Mouse (Mus musculus) liver, embryonic 12.5 days (tissue): Measurements from ENCODE around the gene 5530401A14Rik. TPM values are rescaled to one million over a fixed set of nuclear protein-coding genes. Genes with fewer than 3 reads are reported as not detected.

ENCODE experiments used
- ATAC-seq: fragments of 200-750 bp; cut with Nextera tagmentation; 2 replicates; pipeline ENCODE4 v1.8.0; 2017; ENCODE audit warnings: moderate number of reproducible peaks, mild to moderate bottlenecking, moderate library complexity
- H3K27ac ChIP-seq: fragments of 300-500 bp; sonication (generic); 2 replicates; pipeline ENCODE4 v1.5.1; 2016; ENCODE audit warnings: mild to moderate bottlenecking
- H3K27me3 ChIP-seq: fragments of 300-500 bp; sonication (generic); replicated peaks from 2 replicates; pipeline ENCODE4 v1.6.1; 2016; ENCODE audit warnings: mild to moderate bottlenecking, moderate library complexity
- H3K36me3 ChIP-seq: fragments of 300-500 bp; sonication (generic); 2 replicates; pipeline ENCODE4 v1.6.1; 2016; ENCODE audit warnings: mild to moderate bottlenecking, moderate library complexity
- H3K4me1 ChIP-seq: fragments of 300-500 bp; sonication (generic); 2 replicates; pipeline ENCODE4 v1.6.1; 2016
- H3K4me2 ChIP-seq: fragments of 300-500 bp; sonication (generic); 2 replicates; pipeline ENCODE4 v1.6.1; 2016; ENCODE audit warnings: mild to moderate bottlenecking, moderate library complexity
- H3K4me3 ChIP-seq: fragments of 300-500 bp; sonication (generic); 2 replicates; pipeline ENCODE4 v1.5.1; 2016; ENCODE audit warnings: mild to moderate bottlenecking, moderate library complexity
- H3K9ac ChIP-seq: fragments of 300-500 bp; sonication (generic); 2 replicates; pipeline ENCODE4 v1.6.1; 2016; ENCODE audit warnings: mild to moderate bottlenecking, moderate library complexity
- H3K9me3 ChIP-seq: fragments of 300-500 bp; sonication (generic); replicated peaks from 2 replicates; pipeline ENCODE4 v1.6.1; 2016; ENCODE audit warnings: mild to moderate bottlenecking, moderate library complexity
- WGBS: fragments of 180-500 bp; shearing (Covaris S2); methylation state at CpG from one replicate; pipeline ENCODE4 v1.1.7; 2016; ENCODE audit not compliant: insufficient replicate concordance; 5-methylcytosine and 5-hydroxymethylcytosine counted together
- polyA plus RNA-seq: library from polyadenylated mRNA; unstranded; fragments of >200 nt; fragmentation: Nextera tagmentation; extraction: Ambion mirVana; gene quantifications from 2 replicates; pipeline ENCODE4 v1.2.1, GENCODE M21; 2016

Gene 5530401A14Rik
- polyA plus RNA-seq, 1 experiment from 2014 or later = not detected

DNA sequence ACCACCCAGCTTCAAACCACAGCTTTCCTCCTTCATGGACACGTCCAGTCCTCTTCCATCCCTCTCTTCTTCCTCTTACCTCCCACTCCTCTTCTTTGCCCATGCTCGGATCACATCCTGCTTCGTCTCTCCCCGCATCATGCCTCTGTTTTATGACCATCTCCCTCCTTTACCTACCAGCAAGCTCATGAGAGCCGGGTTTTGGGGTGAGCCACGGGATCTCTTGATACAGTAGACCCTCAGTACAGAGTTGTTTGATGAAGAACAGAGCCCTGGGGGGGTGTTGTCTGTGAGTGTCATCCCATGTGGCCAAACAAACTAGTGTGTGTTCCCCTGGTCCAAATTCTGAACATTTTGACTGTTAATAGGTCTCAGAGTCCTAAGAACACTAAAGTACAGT, 36.0 kb downstream of the 5530401A14Rik start:
- 67% methylated on average over 6 of the region's 6 CpGs for WGBS
- no peaks in the 10 kb centered on the region for H3K27me3 ChIP-seq
- no peak overlapping the region for H3K9ac ChIP-seq
- no peak overlapping the region for H3K4me3 ChIP-seq
- no peak for ATAC-seq
- H3K4me1 ChIP-seq = no peaks in the 10 kb centered on the region
- no peak overlapping the region for H3K4me2 ChIP-seq
- H3K9me3 ChIP-seq = no peaks in the 10 kb centered on the region
- H3K36me3 ChIP-seq = no peaks in the 10 kb centered on the region
- H3K27ac ChIP-seq = no peak overlapping the region

- Histone ChIP-seq H3K4me2 (no peak overlapping the region), H3K36me3 (no peaks in the 10 kb centered on the region), H3K4me1 (no peaks in the 10 kb centered on the region), H3K9me3 (no peaks in the 10 kb centered on the region), H3K9ac (no peak overlapping the region), H3K27me3 (no peaks in the 10 kb centered on the region), H3K4me3 (no peak overlapping the region), H3K27ac (no peak overlapping the region)
- ATAC-seq = no peak
- WGBS = 13% methylated on average over 8 of the region's 8 CpGs
Observed at GRCm38 (mm10) chr11:81897547-81898354, 37.3 kb downstream of the 5530401A14Rik start.

DNA sequence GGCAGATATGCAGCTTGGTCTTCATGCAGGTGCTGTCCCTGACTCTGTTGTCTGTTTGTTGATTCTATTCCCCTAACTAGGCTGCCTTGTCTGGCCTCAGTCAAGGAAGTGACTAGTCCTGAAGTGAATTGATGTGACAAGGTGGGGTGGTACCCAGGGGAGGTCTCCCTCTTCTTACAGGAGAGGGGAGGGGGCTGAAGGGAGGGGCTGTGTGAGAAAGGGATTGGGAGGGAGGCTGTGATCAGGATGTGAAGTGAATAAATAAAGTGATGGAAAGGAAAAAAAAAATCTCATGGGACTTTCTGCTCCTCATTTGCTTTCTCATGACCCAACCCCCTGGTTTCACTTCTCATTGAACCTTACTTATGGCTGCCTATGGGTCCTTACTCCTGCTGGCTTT, 41.8 kb downstream of the 5530401A14Rik start:
- H3K27ac ChIP-seq = no peak overlapping the region
- H3K9ac ChIP-seq = no peak overlapping the region
- no peak overlapping the region for H3K4me3 ChIP-seq
- ATAC-seq = no peak
- H3K9me3 ChIP-seq = no peaks in the 10 kb centered on the region
- H3K27me3 ChIP-seq = no peaks in the 10 kb centered on the region
- H3K4me2 ChIP-seq = no peak overlapping the region
- H3K36me3 ChIP-seq = no peaks in the 10 kb centered on the region
- H3K4me1 ChIP-seq = no peaks in the 10 kb centered on the region

- ATAC-seq = no peak
- Histone ChIP-seq H3K4me2 (no peak overlapping the region), H3K27me3 (no peaks in the 10 kb centered on the region), H3K9me3 (no peaks in the 10 kb centered on the region), H3K4me1 (no peaks in the 10 kb centered on the region), H3K9ac (no peak overlapping the region), H3K4me3 (no peak overlapping the region), H3K36me3 (no peaks in the 10 kb centered on the region), H3K27ac (no peak overlapping the region)
- 42% methylated on average over 1 of the region's 1 CpGs for WGBS
Observed at GRCm38 (mm10) chr11:81908760-81909159, 48.3 kb downstream of the 5530401A14Rik start.

GRCm38 (mm10) chr11:81909397-81909894, 49.0 kb downstream of the 5530401A14Rik start:
- Histone ChIP-seq H3K4me1 (no peaks in the 10 kb centered on the region), H3K4me3 (no peak overlapping the region), H3K27me3 (no peaks in the 10 kb centered on the region), H3K4me2 (no peak overlapping the region), H3K27ac (no peak overlapping the region), H3K9ac (no peak overlapping the region), H3K36me3 (no peaks in the 10 kb centered on the region), H3K9me3 (no peaks in the 10 kb centered on the region)
- ATAC-seq = no peak
- WGBS = 28% methylated on average over 5 of the region's 5 CpGs

DNA sequence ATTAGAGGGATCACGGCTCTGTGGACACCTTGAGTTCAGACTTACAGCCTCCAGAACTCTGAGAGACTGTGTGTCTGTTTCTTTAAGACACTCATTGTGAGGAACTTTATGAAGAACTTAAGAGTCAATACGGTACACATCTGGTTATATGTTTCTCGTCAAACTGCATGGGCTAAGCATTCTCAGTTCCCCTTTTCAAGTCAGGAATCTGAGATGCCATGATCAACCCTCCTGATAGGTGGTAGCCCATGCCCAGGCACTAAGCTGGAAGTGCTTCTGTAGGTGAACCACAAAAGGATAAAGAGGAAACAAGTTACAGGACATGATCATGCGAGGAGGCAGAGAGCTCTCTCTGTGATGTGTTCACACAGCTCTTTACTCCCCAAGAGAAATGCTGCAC, 52.6 kb downstream of the 5530401A14Rik start:
- Histone ChIP-seq H3K9me3 (no peaks in the 10 kb centered on the region), H3K27me3 (no peaks in the 10 kb centered on the region)

DNA sequence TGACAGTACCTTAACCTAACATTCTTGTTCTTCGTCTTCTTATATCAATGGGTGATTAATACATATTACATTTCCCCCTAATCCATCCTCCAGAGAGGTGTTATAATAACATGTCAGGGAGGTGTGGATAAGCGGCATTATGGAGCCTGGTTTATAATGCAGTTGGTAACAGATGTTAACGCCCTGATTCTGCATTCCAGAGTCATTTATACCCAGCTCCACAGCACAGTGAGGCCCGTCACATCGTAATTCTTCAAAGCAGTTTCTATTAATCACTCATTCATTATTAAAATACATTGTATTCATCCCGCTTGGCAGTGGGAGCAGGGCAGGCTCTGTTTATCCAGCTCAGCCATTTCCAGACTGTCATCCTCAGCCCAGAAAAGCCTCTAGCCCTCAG, 55.0 kb downstream of the 5530401A14Rik start:
- Histone ChIP-seq H3K4me2 (no peak overlapping the region), H3K4me3 (no peak overlapping the region), H3K9ac (no peak overlapping the region), H3K27me3 (no peaks in the 10 kb centered on the region), H3K36me3 (no peaks in the 10 kb centered on the region), H3K4me1 (no peaks in the 10 kb centered on the region), H3K9me3 (no peaks in the 10 kb centered on the region), H3K27ac (no peak overlapping the region)
- no peak for ATAC-seq
- 62% methylated on average over 6 of the region's 6 CpGs for WGBS

More for the DNA sequence above, 52.6 kb downstream of the 5530401A14Rik start:
- H3K4me1 ChIP-seq = no peaks in the 10 kb centered on the region
- no peak overlapping the region for H3K4me3 ChIP-seq
- H3K4me2 ChIP-seq = no peak overlapping the region
- 48% methylated on average over 4 of the region's 4 CpGs for WGBS
- no peak overlapping the region for H3K9ac ChIP-seq
- no peaks in the 10 kb centered on the region for H3K36me3 ChIP-seq
- ATAC-seq = no peak
- H3K27ac ChIP-seq = no peak overlapping the region

DNA sequence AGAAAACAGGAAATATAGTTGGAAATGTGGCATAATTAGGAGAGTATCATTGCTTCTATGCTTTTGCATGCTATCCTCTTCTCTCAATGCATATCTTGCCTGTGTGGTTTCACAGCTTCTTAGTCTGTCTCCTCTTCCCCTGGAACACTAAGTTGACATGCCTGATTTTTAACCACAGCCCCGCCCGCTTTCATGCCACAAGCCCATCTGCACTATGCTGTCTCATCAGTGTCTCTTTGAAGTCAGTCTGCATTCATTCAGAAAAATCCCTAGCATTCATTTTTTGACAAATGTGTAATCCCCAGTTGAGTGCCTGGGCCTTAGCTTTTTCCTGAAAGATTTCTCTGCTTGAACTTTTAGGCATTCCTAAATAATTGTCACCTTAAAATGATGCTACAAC, 62.6 kb downstream of the 5530401A14Rik start:
- no peaks in the 10 kb centered on the region for H3K36me3 ChIP-seq
- no peak overlapping the region for H3K4me2 ChIP-seq
- H3K27ac ChIP-seq = no peak overlapping the region
- H3K4me1 ChIP-seq = no peaks in the 10 kb centered on the region
- 65% methylated on average over 2 of the region's 2 CpGs for WGBS
- ATAC-seq = no peak
- no peak overlapping the region for H3K4me3 ChIP-seq
- no peak overlapping the region for H3K9ac ChIP-seq
- no peaks in the 10 kb centered on the region for H3K9me3 ChIP-seq
- H3K27me3 ChIP-seq = no peaks in the 10 kb centered on the region

GRCm38 (mm10) chr11:81923626-81924025, 63.2 kb downstream of the 5530401A14Rik start:
- Histone ChIP-seq H3K4me3 (no peak overlapping the region), H3K4me1 (no peaks in the 10 kb centered on the region), H3K9me3 (no peaks in the 10 kb centered on the region), H3K27me3 (no peaks in the 10 kb centered on the region), H3K27ac (no peak overlapping the region), H3K36me3 (no peaks in the 10 kb centered on the region), H3K9ac (no peak overlapping the region), H3K4me2 (no peak overlapping the region)
- no peak for ATAC-seq
- WGBS = 69% methylated on average over 4 of the region's 4 CpGs

DNA sequence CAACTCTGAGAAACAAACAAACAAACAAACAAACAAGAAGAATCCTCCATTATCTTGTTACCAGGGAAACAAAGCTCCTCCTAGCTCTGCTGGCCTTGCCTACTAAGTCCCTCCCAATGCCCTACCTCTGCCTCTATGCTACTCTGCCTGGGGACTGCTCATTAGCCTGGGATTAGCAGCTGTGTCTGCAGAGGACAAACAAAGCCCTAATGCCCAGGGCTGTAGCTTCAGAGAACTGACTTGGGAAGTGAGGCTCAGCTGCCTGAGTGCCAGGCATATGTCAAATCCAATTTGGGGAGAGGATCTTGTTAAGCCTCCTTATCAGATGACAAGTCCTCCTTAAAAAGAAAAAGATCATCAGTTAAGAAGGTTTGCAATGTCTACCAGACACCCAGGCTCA, 65.9 kb downstream of the 5530401A14Rik start:
- ATAC-seq = no peak

GRCm38 (mm10) chr11:81937516-81937915, 77.0 kb downstream of the 5530401A14Rik start:
- Histone ChIP-seq H3K9me3 (no peaks in the 10 kb centered on the region), H3K27ac (no peak overlapping the region), H3K4me3 (no peak overlapping the region), H3K9ac (no peak overlapping the region), H3K4me2 (no peak overlapping the region), H3K36me3 (no peaks in the 10 kb centered on the region), H3K27me3 (no peaks in the 10 kb centered on the region), H3K4me1 (no peaks in the 10 kb centered on the region)
- WGBS = 52% methylated on average over 1 of the region's 1 CpGs
- no peak for ATAC-seq

More for the DNA sequence above, 65.9 kb downstream of the 5530401A14Rik start:
- Histone ChIP-seq H3K36me3 (no peaks in the 10 kb centered on the region), H3K27ac (no peak overlapping the region), H3K9ac (no peak overlapping the region), H3K27me3 (no peaks in the 10 kb centered on the region), H3K4me1 (no peaks in the 10 kb centered on the region), H3K9me3 (no peaks in the 10 kb centered on the region), H3K4me3 (no peak overlapping the region), H3K4me2 (no peak overlapping the region)

GRCm38 (mm10) chr11:81940988-81941387, 80.5 kb downstream of the 5530401A14Rik start:
- Histone ChIP-seq H3K27me3 (no peaks in the 10 kb centered on the region), H3K9ac (no peak overlapping the region), H3K36me3 (no peaks in the 10 kb centered on the region), H3K9me3 (no peaks in the 10 kb centered on the region), H3K4me3 (no peak overlapping the region), H3K4me2 (no peak overlapping the region), H3K4me1 (no peaks in the 10 kb centered on the region), H3K27ac (no peak overlapping the region)
- no peak for ATAC-seq
- 42% methylated on average over 1 of the region's 1 CpGs for WGBS

GRCm38 (mm10) chr11:81942167-81942566, 81.7 kb downstream of the 5530401A14Rik start:
- H3K9ac ChIP-seq = no peak overlapping the region
- WGBS = 20% methylated on average over 1 of the region's 1 CpGs
- no peaks in the 10 kb centered on the region for H3K27me3 ChIP-seq
- H3K4me1 ChIP-seq = no peaks in the 10 kb centered on the region
- H3K9me3 ChIP-seq = no peaks in the 10 kb centered on the region
- no peaks in the 10 kb centered on the region for H3K36me3 ChIP-seq
- no peak overlapping the region for H3K4me3 ChIP-seq
- no peak for ATAC-seq
- H3K4me2 ChIP-seq = no peak overlapping the region
- no peak overlapping the region for H3K27ac ChIP-seq
